Mouse (Mus musculus): ENCODE data around the gene Pqlc3.

Gene Pqlc3

GRCm38 (mm10) chr12:17009466-17009865, 9.3 kb upstream of the Pqlc3 start:
- no peak for DNase-seq (ENCODE audit: low spot score)

- no peak for DNase-seq (ENCODE audit: low spot score)
Measured at GRCm38 (mm10) chr12:17001211-17001610, 1.0 kb upstream of the Pqlc3 start.

DNA sequence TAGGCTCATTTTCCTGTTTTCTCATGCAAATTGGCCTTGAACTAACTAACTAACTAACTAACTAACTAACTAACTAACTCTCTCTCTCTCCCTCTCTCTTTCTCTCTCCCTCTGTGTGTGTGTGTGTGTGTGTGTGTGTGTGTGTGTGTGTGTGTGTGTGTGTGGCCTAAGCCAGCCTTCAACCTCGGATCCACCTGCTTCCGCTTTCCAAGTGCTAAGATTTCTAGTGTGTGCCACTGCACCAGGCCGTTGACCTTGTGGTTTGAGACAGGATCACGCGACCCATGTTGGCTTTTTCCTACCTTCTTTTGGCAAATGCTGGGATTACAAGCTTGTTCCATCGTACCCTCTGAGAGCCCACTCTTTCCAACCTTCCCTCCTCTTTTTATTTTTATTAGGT, 420 bp upstream of the Pqlc3 start:
- DNase-seq (ENCODE audit: low spot score) = no peak

GRCm38 (mm10) chr12:16999146-16999545, 1.1 kb downstream of the Pqlc3 start:
- DNase-seq (ENCODE audit: low spot score) = no peak

DNA sequence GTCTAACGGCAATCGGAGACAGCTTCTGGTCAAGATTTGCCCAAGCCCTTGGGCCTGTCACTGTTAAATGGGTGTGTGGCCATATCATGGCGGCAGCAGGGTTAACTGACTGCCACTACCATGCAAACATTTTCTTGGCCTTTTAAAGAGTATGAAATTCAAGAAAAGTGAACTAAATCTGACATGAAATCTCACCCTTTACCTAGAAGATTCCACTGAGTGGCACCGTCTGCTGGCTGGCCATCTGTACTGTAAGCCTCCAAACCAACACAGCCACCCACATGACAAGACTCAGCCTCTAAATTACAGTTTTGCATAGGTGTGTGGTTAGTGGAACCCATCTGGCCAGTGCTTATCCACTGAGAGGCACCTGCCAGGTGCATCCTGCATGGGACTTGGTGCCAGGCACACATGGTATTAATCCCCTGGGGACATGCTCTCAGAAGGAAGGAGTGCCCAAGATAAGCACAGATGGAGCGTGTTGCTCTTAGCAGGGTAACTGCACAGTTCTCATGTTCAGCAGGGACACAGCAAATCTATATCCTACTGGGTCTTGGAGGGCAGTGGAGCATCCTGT, 3.2 kb downstream of the Pqlc3 start:
- DNase-seq (ENCODE audit: low spot score) = no peak

GRCm38 (mm10) chr12:16996281-16996680, 3.9 kb downstream of the Pqlc3 start:
- DNase-seq (ENCODE audit: low spot score) = peak; percentile 45

DNA sequence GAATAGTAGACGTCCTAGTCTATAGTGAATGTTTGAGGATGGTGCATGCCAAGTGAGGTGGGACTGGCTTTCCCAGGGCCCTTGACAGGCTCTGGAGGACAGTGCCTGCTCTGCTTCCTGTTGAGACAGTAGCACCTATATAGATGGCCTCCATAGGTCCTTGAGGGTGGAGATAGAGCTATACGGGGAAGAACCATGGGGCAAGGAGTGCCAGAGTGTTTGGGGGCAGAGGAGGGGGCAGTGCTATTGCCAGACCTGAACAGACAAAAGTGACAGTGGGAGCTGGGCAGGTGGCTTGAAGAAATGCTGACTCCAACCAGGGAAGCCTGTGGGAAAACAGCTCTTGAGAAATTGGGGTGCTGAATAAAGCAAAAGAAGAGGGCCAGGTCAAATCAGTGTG, 5.9 kb downstream of the Pqlc3 start:
- no peak for DNase-seq (ENCODE audit: low spot score)

DNA sequence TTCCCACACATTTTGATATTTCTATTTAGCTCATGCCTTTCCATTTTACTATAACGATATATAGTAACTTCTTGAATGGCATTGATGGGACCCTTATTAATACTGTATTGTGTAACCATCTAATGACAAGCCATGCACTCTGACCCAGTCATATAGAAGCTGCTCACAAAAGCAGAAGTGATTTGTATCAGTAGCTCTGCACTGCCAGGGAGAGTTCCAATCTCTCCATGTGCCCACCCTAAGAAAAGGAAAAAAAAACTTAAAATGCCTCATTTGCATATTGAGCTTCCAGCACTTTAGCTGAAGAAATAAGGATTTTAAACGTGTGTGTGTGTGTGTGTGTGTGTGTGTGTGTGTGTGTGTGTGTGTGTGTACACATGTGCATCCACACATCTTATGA, 7.9 kb downstream of the Pqlc3 start:
- DNase-seq (ENCODE audit: low spot score) = no peak

- peak; percentile 54 for DNase-seq (ENCODE audit: low spot score)
Measured at GRCm38 (mm10) chr12:16991376-16991775, 8.8 kb downstream of the Pqlc3 start.

DNA sequence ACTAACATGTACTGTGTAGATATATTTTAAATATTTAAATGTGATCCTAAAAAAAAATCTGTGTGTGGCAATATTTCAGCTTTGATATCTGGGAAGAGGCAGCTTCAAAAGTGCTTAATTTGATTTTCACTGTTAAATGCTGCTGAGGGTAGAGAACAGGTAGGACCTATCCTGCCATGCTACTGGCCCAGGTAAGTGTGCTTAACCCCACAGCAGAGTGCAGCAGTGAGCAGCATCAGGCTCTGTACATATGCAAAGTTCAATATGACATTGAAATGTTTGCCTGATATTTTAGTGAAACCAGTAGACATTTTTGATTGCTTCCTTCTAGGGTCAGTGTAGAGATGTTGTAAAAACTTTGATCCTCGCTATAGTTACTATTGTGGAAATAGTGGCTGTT, 14.4 kb downstream of the Pqlc3 start:
- DNase-seq (ENCODE audit: low spot score) = no peak

DNA sequence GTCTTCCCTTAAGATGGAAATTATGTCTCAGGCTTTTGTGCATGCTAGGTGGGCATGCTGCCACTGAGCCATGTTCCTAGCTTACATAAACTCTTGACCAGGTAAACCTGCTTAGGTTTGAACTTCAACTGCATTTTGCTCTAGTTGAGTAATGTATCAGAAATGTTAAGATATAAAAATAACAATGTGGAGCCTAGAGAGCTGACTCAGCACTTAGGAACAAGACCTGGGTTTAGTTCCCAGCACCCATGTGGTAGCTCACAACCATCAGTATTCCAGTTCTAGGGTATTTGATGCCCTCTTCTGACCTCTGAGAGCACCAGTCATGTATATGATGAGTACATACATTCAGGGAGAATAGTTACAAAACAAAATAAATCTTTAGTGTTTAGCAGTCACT, 23.1 kb downstream of the Pqlc3 start:
- DNase-seq (ENCODE audit: low spot score) = no peak

- no peak for DNase-seq (ENCODE audit: low spot score)
Measured at GRCm38 (mm10) chr12:16966811-16967210, 33.4 kb downstream of the Pqlc3 start.

DNA sequence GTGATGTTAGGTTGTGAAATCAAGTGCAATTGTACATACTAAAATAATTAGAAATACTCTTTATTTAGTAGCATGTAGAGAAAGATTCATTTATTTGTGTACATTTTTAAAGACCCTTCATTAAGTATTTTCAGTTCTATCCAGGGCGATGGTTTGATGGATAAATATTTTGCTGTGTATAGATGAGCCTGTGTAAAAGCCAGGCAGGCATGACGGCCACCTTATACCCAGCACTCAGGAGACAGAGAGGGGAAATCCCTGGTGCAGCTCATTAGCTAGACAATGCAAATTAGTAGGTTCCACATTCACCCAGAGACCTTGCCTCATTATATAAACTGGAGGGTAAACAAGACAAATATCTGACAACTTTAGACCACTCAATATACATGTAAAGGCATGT, 36.9 kb downstream of the Pqlc3 start:
- no peak for DNase-seq (ENCODE audit: low spot score)

- DNase-seq (ENCODE audit: low spot score) = peak; percentile 20
Measured at GRCm38 (mm10) chr12:16958851-16959250, 41.4 kb downstream of the Pqlc3 start.

DNA sequence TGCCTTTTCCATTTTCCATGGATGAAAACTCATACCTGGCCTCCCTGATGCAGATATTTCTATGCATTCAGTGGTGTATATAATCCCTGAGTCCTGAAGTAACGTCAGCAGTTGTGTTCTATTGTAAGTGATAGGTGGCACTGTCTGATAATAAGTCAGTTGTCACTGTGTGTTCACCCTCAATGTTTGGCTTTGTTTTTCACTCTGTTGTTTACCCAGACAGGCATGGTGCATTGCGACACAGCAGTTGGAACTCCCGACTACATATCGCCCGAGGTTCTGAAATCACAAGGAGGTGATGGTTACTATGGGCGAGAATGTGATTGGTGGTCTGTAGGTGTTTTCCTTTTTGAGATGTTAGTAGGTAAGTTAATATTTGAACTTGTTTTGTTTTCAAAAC, 52.0 kb downstream of the Pqlc3 start:
- peak; percentile 48 for DNase-seq (ENCODE audit: low spot score)

DNA sequence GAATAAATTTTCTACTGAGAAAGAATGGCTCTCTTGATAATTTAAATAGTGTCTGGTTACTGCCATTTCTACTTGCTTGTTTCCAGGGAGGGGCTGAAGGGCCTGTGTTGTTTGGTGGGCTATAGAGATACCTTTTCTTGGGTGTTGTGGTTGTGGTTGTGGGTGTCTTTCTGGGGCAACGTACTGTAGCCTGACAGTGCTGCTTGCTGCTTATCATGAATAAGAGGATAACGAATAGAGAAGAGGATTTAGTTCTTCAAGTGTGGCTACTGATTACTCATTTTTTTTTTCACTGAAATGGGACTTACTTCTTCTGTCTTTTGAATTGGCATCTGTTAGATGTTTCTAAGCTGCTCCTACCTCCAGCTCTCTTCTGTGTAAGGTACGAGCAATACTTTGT, 58.2 kb downstream of the Pqlc3 start:
- no peak for DNase-seq (ENCODE audit: low spot score)
